ENCODE assay signal across 21 mouse cellular contexts in genomic region chr13:30788421-30788820, GRCm38 (mm10). TPM values are rescaled to one million over a fixed set of nuclear protein-coding genes. Genes with fewer than 3 reads are reported as not detected.
"Had no signal": no experiment of that assay in that cellular context is flagged by ENCODE, and none has a peak within 500 bp of the region (broad histone marks: within the 10 kb centered on the region; RNA-seq: fewer than 3 reads in every experiment).

No protein-coding gene starts in this region.

- H3K4me2 ChIP-seq: lung, embryonic 14.5 days; midbrain, embryonic 11.5 days; midbrain, embryonic 13.5 days; midbrain, embryonic 15.5 days; neural tube, embryonic 13.5 days; neural tube, embryonic 15.5 days; stomach, embryonic 15.5 days had no signal

- H3K36me3 ChIP-seq: midbrain, embryonic 13.5 days; midbrain, embryonic 15.5 days; neural tube, embryonic 13.5 days; neural tube, embryonic 15.5 days; stomach, embryonic 15.5 days had no signal

- H3K4me3 ChIP-seq: megakaryocyte, embryonic 14.5 days; midbrain, embryonic 13.5 days; midbrain, embryonic 15.5 days; myocyte; neural tube, embryonic 13.5 days; neural tube, embryonic 15.5 days; stomach, embryonic 15.5 days had no signal

- H3K4me1 ChIP-seq: midbrain, embryonic 13.5 days; midbrain, embryonic 15.5 days; neural tube, embryonic 13.5 days; neural tube, embryonic 15.5 days had no signal

- H3K27ac ChIP-seq: midbrain, embryonic 13.5 days; midbrain, embryonic 15.5 days; neural tube, embryonic 13.5 days; neural tube, embryonic 15.5 days; stomach, embryonic 15.5 days; stomach, postnatal 0 days had no signal

- H3K9me3 ChIP-seq: megakaryocyte, embryonic 14.5 days; midbrain, embryonic 13.5 days; midbrain, embryonic 15.5 days; neural tube, embryonic 13.5 days; neural tube, embryonic 15.5 days; stomach, embryonic 15.5 days had no signal

- H3K9ac ChIP-seq: lung, embryonic 14.5 days; midbrain, embryonic 13.5 days; midbrain, embryonic 15.5 days; neural tube, embryonic 13.5 days; neural tube, embryonic 15.5 days; stomach, embryonic 15.5 days had no signal

- H3K27me3 ChIP-seq: midbrain, embryonic 13.5 days; midbrain, embryonic 15.5 days; neural tube, embryonic 13.5 days; neural tube, embryonic 15.5 days; stomach, embryonic 15.5 days had no signal

- DNase-seq: lung, adult 18-20 months; lung, embryonic 14.5 days; lung, postnatal 10 days; lung, postnatal 4 days; retina, postnatal 1 day; right cerebral cortex, adult 18-20 months; right cerebral cortex, postnatal 25 days; right cerebral cortex, postnatal 4 days; spleen, adult 18-20 months; thymus, adult 2 months; thymus, postnatal 36 days had no signal

- ATAC-seq: midbrain, embryonic 13.5 days; midbrain, embryonic 15.5 days had no signal

RNA-seq across cellular contexts. Expression of gene Irf4, which starts 39.4 kb away (rescaled TPM):
- polyA plus RNA-seq: neural tube, embryonic 11.5 days had no signal
